Mouse (Mus musculus) urinary bladder, adult 18-20 months (tissue): ENCODE measurements around the gene Rhobtb3.
"Not testable (repeated sequence)": the region's sequence is repeated elsewhere in the genome, so short reads cannot be mapped to it uniquely, and the experiment has no call there.

Experiments
- DNase-seq, 2 experiments: peaks; one replicate each; pipeline ENCODE4 v3.0.0; 2022; ENCODE audit warnings: low spot score in 2 of 2, mixed read lengths in 2 of 2

The Rhobtb3 gene

GRCm38 (mm10) chr13:75929071-75929470 is 14.7 kb downstream of the Rhobtb3 start:
- DNase-seq, result not testable (repeated sequence)

- DNase-seq, result no peak
Observed at GRCm38 (mm10) chr13:75927951-75928350, 15.8 kb downstream of the Rhobtb3 start.

GRCm38 (mm10) chr13:75914151-75914550 is 29.6 kb downstream of the Rhobtb3 start:
- DNase-seq, result no peak

GRCm38 (mm10) chr13:75908187-75908586 is 35.5 kb downstream of the Rhobtb3 start:
- no peak for DNase-seq

DNA sequence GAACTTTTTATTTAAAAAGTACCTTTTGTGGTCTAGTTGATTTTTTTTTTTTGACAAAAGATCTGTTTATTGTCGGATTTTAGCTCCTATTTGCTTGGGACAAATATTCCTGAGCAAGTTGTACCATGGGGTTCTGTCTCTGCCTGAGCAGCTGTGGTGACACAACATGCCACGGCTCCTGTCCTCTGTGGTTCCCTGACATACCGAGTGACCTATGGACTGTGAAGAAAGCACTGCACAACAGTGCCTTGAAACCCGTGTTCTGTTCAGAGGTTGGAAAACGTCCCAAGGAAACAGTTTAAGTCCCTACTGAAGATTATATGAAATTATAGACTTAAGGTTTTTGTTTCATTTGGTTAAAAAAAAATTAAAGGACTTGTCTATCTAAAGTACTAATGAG is 36.6 kb downstream of the Rhobtb3 start:
- DNase-seq, result no peak

- DNase-seq, result no peak
Observed at GRCm38 (mm10) chr13:75904660-75905059, 39.1 kb downstream of the Rhobtb3 start.

DNA sequence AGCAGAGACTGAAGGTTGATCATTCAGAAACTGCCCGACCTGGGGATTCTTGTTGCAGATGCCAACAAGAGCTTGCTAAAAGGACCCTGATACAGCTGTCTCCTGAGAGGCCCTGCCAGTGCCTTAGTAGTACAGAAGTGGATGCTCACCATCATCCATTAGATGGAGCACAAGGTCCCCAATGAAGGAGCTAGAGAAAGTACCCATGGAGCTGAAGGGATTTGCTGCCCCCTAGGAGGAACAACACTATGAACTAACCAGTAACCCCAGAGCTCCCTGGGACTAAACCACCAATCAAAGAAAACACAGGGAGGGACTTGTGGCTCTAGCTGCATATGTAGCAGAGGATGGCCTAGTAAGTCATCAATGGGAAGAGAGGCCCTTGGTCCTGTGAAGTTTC is 42.8 kb downstream of the Rhobtb3 start:
- not testable (repeated sequence) for DNase-seq

DNA sequence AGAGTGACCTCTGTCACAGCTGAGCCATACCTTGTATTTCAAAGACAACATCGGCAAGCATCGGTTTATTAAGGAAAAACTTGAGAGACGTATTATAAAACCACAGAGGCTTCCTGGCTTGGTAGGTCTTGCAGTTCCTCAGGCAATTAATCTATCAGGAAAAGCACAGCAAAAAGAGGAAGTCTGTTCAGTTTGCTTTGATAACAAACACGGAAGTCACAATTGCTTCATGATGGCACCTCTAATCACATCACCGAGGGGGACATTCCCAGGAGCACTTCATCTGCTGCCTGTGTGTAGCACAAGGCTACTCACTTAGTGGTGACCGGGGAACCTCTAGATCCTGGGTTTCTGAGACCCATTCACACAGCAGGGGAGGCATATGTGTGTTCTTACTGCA is 50.8 kb downstream of the Rhobtb3 start:
- DNase-seq, result no peak

GRCm38 (mm10) chr13:75892291-75892690 is 51.4 kb downstream of the Rhobtb3 start:
- no peak for DNase-seq

DNA sequence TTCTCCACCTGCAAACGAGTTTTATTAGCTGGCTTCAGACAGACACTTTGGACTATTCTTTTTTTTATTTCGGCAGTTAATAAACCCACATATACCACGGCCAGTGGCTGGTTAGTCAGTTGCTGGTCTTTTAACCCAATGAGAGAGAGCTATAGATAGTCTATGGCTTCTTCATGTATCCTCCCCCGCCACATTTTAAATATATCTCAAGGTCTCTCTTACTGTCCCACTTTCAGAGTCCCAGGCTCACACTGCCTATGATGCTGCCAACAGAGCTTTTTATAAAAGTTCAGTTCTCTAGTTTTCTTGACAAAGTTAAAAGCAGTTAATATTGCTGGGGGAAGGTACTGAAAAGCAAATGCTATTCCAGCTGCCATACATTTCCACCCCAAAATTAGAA is 51.9 kb downstream of the Rhobtb3 start:
- no peak for DNase-seq

DNA sequence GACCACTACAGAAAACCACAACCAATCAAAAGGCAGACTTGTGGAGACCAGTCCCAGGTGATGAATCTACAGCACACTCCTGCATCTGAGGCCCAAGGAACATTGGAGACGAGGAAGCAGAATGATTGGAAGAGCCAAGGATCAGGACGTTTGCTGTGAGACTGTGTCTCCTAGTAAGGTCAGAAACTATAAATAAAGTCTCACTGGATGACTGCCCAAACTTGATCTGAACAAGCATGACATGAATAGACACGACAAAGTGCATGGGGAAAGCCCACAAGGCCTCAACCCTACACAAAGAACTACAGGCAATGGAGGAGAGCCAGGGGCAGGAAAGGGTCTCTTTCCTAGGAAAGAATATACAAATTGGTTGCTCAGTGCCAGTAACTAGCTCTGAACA is 59.9 kb downstream of the Rhobtb3 start:
- no peak for DNase-seq

DNA sequence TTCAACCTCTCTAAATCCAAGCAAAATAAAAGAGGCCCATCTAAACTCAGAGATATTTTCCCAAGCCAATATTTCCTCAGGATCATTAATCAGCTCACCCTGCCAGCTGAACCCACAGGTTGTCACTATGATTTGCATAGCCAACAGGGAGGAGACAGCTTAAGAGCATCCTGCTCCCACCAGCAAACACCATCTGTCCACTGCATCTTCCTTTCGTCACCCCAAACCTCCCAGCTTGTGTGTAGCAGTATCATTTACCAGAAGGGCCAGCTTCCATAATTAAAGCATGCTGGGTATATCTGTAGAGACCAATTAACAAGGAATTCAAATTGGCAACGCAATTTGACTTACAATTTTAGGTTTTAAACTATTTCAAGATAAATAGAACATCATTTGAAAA is 63.2 kb downstream of the Rhobtb3 start:
- no peak for DNase-seq

DNA sequence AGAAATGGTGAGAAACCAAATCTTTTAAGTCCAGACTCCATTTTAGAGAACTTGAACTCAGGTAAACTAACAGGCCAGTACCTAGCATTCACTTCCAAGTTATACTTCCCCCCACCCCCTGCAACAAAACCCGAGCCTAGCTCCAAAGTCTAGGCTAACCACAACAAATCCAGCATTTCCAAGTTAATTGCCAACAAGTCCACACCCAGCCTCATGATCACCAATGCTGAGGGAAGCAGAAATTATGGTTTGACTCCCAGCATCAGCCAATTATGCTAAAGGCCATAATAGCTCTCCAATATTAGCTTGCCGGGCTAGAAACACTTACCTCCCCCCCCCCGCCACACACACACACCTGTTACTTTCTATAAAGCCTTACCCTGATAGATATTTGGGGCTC is 64.0 kb downstream of the Rhobtb3 start:
- no peak for DNase-seq

DNA sequence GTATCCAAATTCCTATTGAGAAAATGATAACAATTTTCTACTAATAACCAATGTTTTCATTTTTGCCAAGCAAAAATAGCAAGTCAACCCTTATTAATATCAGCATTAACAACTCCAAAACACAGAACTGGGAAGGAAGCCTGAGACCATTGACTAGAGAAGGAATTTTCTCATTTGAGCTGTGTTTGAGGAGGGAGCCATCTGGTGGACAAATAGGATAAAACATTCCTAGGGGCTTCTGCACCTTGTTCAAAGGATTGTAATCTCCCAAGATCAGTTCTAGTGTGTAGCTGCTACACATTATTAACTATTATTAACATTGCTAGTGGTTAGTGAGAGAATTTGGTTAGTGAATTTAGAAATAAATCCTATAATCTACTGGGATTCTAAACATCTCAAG is 65.8 kb downstream of the Rhobtb3 start:
- DNase-seq, result no peak

DNA sequence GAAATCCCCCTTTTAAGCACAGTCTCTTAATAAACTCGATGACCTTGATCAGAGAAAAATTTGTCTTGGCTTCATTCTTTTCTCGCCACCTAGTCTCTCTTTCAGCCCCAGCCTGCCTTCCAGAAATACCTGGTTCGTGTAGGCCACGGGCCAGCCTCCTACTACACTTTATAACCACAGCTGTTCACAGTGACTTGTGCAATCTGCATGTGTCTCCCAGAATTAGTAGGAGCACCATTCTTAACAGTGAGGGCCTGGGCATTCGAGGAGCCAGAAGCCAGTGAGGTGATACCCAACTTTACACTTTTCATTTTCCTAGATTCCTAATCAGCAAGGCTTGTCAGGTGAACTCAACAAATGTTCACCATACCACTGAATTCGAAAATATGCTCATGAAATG is 67.1 kb downstream of the Rhobtb3 start:
- DNase-seq, result no peak

DNA sequence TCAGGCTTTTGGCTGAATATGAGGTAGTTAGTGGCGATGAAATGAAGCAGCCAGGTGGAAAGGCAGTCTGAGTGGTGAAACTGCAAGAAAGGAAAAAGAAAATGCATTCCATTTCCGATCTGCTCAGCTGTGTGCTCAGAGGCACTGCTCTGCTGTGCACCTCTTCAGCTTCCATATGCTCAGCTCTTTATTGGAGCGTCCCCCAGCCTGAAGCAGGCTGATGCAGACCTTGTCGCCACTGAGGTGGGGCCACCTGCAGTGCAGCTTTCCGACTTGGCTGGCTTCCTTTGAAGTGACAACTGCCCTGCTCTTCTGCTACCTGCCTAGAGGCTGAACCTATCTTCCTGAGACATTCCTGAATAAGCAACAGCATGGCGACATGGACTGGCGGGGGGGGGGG is 67.5 kb downstream of the Rhobtb3 start:
- not testable (repeated sequence) for DNase-seq

DNA sequence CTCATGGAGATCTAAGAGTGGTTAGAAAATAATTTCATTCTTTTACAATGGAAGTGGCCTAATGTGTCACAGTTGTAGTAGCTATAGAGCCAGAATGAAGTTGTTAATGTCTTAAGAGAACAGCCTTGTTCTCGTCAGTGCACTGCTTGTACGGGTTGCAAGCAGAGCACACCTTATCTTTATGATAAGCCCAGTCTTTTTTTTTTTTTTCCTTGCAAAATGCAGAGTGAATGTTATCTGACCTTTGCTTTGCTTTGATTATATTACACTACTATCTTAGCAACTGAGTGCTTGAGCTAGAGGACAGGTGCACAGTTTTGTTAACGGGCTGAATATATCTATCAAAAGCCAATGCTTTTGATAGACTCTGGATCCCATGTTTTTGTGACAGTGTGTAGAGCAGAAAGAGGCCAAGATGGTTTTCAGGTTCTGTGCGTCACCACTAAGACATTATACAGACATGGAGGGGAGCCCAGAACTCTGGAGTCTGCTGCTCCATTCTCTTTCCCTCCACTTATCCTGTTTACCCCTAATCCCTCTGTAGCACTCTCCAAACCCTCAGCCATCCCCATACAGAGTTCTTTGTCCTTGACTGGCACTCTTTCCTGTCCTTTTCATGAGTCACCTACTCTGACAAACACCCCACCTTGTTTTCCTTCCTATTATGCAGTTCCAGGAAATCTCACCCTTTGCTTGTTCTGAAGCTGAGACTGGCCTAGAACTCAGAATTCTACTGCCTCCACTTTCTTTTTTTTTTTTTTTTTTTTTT is 68.9 kb downstream of the Rhobtb3 start:
- DNase-seq, result no peak

GRCm38 (mm10) chr13:75867876-75868275 is 75.8 kb downstream of the Rhobtb3 start:
- DNase-seq, result no peak

GRCm38 (mm10) chr13:75865486-75866184 is 78.1 kb downstream of the Rhobtb3 start:
- no peak for DNase-seq

- DNase-seq, result no peak
Observed at GRCm38 (mm10) chr13:75859264-75859844, 84.4 kb downstream of the Rhobtb3 start.

DNA sequence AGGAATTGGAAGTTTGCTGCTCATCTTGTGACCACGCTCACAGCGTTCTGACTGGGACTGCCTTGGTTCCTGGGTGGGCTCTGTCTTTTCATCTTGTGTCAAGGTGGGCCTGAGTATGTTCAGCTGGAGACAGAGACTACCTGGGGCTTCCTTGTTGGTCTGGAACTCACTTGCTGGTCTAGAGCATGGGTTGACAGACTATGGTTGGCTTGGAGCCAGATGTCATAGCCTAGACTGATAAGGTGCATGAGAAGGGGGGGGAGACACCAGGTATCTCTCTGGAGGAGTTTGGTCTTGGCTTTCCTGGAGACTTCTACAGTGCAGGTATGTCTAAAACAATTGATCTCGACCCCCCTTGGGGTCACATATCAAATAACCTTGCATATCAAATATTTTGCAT is 90.6 kb downstream of the Rhobtb3 start:
- no peak for DNase-seq

DNA sequence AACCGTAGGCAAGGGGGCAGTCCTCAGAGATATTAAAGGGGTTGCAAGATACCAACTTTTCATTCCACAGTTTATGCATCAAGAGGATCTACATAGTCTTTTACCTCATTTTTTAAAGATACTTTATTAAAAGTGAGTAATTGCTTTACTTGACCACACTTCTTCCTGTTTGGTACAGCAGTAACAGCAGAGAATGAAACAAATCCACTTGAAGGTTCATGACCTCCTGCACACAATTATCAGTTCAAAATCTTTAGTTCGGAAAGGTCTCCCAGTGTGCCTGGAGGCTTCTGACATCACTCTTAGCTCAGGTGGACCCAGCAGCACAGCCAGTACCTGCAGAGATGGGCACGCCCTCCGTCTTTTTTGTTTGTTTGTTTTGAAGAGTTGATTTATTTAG is 91.7 kb downstream of the Rhobtb3 start:
- DNase-seq, result no peak

GRCm38 (mm10) chr13:75847027-75847426 is 96.7 kb downstream of the Rhobtb3 start:
- no peak for DNase-seq
